8 mouse cellular contexts compared by ENCODE assay signal in the genomic region with DNA sequence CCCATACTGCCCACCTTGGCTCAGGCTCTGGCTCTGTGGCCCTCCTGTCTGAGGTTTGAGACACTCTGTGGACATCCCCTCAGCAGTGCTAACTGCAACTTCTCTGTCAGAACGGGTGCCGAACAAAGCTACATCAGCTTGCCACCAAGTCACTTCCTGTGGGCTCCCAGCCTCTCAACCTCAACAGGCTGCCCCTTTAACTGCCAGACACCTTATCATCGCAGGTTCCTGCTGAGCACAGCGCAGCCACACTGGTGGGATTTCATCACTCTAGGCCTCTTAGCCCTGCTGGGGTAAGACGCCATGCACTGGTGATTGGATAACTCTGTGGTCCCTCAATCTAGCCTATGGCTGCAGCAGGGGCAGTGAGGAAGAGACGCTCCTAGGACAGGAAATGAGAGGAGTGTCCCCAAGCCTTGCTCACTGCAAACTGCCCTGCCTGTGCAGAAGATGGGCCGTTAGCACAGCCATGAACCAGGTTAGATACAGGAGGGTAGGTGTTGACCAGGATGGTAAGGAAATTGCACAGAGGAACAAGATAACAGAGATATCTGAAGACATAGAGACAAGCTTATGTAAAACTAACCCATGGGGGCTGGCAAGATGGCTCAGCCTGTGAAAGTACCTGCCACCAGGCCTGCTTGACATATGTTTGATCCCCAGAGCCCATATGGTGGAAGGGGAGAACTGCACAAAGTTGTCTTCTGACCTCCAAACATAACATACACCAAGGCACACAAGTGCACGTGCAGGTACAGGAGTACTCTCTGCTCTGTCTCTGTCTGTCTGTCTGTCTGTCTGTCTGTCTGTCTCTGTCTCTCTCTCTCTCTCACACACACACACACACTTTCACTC. TPM values are rescaled to one million over a fixed set of nuclear protein-coding genes. Genes with fewer than 3 reads are reported as not detected.
A peak's percentile ranks its signal among the peaks of the same experiment; 100 is the strongest.
DNase-seq lines count a peak whose midpoint lies in the region; ATAC-seq lines count a peak whose summit lies in the region.
"Had no signal": no experiment of that assay in that cellular context is flagged by ENCODE, and none has a peak within 500 bp of the region (broad histone marks: within the 10 kb centered on the region; RNA-seq: fewer than 3 reads in every experiment).

A gene (minus strand): TSS at position 373 of the 855 bp plus-strand sequence.

- no peaks in the 10 kb centered on the region for H3K36me3 ChIP-seq in hindbrain, embryonic 10.5 days
- H3K36me3 ChIP-seq in forebrain, embryonic 16.5 days (ENCODE audit: control insufficient read depth, insufficient read depth) = no peaks in the 10 kb centered on the region
- H3K36me3 ChIP-seq: hindbrain, embryonic 15.5 days had no signal

- H3K27me3 ChIP-seq in hindbrain, embryonic 10.5 days (ENCODE audit: insufficient read depth, poor library complexity, severe bottlenecking) = no peaks in the 10 kb centered on the region; the same call in 1 of the 2 replicates
- no peaks in the 10 kb centered on the region for H3K27me3 ChIP-seq in forebrain, embryonic 16.5 days (replicated peaks; ENCODE audit: control insufficient read depth, insufficient read depth, low read length)
- H3K27me3 ChIP-seq: hindbrain, embryonic 15.5 days had no signal

- no peaks in the 10 kb centered on the region for H3K9me3 ChIP-seq in hindbrain, embryonic 10.5 days
- H3K9me3 ChIP-seq in forebrain, embryonic 16.5 days (ENCODE audit: control insufficient read depth, low read length) = no peaks in the 10 kb centered on the region
- H3K9me3 ChIP-seq: hindbrain, embryonic 15.5 days had no signal

- 62% methylated on average over 8 of the region's 8 CpGs for WGBS in hindbrain, embryonic 10.5 days
- 73% methylated on average over 8 of the region's 8 CpGs for WGBS in forebrain, embryonic 16.5 days

- no peak within 1 kb of the TSS for H3K4me2 ChIP-seq in forebrain, embryonic 16.5 days (ENCODE audit: low read length)
- H3K4me2 ChIP-seq: hindbrain, embryonic 15.5 days had no signal

- peak; percentile 42 to 48 for DNase-seq in spleen, adult 18-20 months
- DNase-seq in spleen, adult 12 weeks (ENCODE audit: low spot score) = no peak
- peak; percentile 59 to 68 for DNase-seq in natural killer cell, adult 2 months (ENCODE audit: low spot score in 2 of 2)
- DNase-seq in hindbrain, embryonic 10.5 days (ENCODE audit: low spot score) = no peak
- no peak for DNase-seq in kidney, adult 11 months

- H3K4me3 ChIP-seq in hindbrain, embryonic 10.5 days = no peak within 1 kb of the TSS
- H3K4me3 ChIP-seq in forebrain, embryonic 16.5 days (replicated peaks; ENCODE audit: low read length) = no peak within 1 kb of the TSS
- H3K4me3 ChIP-seq: hindbrain, embryonic 15.5 days had no signal

- no peak within 1 kb of the TSS for H3K9ac ChIP-seq in forebrain, embryonic 16.5 days (replicated peaks; ENCODE audit: low read depth, low read length)
- H3K9ac ChIP-seq: hindbrain, embryonic 15.5 days had no signal

- peak; percentile 89 to 90 for ATAC-seq in hematopoietic stem cell, adult 5-6 weeks (replicated peaks in 1 of 2; ENCODE audit: insufficient read depth in 1 of 2, low FRiP score in 2 of 2, low TSS enrichment in 1 of 2, low read depth in 1 of 2, poor library complexity in 2 of 2, severe bottlenecking in 2 of 2)
- ATAC-seq in forebrain, embryonic 16.5 days = no peak

- no peaks in the 10 kb centered on the region for H3K4me1 ChIP-seq in hindbrain, embryonic 10.5 days (replicated peaks)
- H3K4me1 ChIP-seq in forebrain, embryonic 16.5 days (replicated peaks; ENCODE audit: control insufficient read depth, insufficient read depth, low read length) = no peaks in the 10 kb centered on the region
- H3K4me1 ChIP-seq: hindbrain, embryonic 15.5 days had no signal

- H3K27ac ChIP-seq in hindbrain, embryonic 10.5 days = no peak within 1 kb of the TSS
- no peak within 1 kb of the TSS for H3K27ac ChIP-seq in forebrain, embryonic 16.5 days (ENCODE audit: low read length)
- H3K27ac ChIP-seq: hindbrain, embryonic 15.5 days had no signal

RNA-seq across cellular contexts. Expression of the gene that starts here (rescaled TPM):
- 15.2 and 23.5 TPM in 2 replicates for total RNA-seq in hematopoietic stem cell, adult 5-6 weeks (2017)
- 0.09 and 0.16 TPM in 2 replicates for polyA plus RNA-seq in hindbrain, embryonic 10.5 days (2016; fragmentation: Nextera tagmentation; extraction: Ambion mirVana)
- not detected in 2 replicates for polyA plus RNA-seq in forebrain, embryonic 16.5 days (2015; fragmentation: Nextera tagmentation; extraction: Ambion mirVana)

Comparison
In these comparisons a context has a peak if more than half of its experiments do, and no peak if none do; other contexts are left out.
1. DNase-seq: peak in spleen, adult 18-20 months (2 of 2) and natural killer cell, adult 2 months (2 of 2); none in spleen, adult 12 weeks (single experiment), hindbrain, embryonic 10.5 days (single experiment) and kidney, adult 11 months (single experiment).